Mouse (Mus musculus): Measurements from ENCODE around the gene Adam12.

Gene Adam12

GRCm38 (mm10) chr7:133879761-133880160 lies 352.2 kb downstream of the Adam12 start:
- DNase-seq (ENCODE audit: low read depth in 2 of 2, low spot score in 2 of 2), result no peak

- no peak for DNase-seq (ENCODE audit: low read depth in 2 of 2, low spot score in 2 of 2)
Measured at GRCm38 (mm10) chr7:133876646-133877342, 355.2 kb downstream of the Adam12 start.

- no peak for DNase-seq (ENCODE audit: low read depth in 2 of 2, low spot score in 2 of 2)
Measured at GRCm38 (mm10) chr7:133876139-133876538, 355.8 kb downstream of the Adam12 start.

DNA sequence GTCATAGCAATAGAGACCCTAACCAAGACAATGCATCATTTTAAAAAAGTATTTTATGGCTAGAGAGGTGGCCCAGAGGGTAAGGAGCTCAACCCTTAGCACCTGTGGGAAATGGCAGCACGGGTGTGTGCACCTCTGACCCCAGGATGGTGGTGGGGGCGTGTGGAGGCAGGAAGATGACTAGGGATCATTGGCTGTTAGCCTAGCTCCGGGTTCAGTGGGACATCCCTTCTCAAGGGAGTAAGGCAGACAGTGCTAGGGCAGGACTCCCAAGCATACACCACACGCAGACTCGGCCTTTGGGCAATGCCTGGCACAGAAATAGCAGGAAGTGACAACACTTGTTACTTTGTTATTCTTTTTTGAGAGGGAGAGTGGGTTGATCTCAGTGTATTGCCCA lies 359.2 kb downstream of the Adam12 start:
- DNase-seq (ENCODE audit: low read depth in 2 of 2, low spot score in 2 of 2), result no peak

GRCm38 (mm10) chr7:133870265-133870664 lies 361.7 kb downstream of the Adam12 start:
- DNase-seq (ENCODE audit: low read depth in 2 of 2, low spot score in 2 of 2), result no peak

- DNase-seq (ENCODE audit: low read depth in 2 of 2, low spot score in 2 of 2), result no peak
Measured at GRCm38 (mm10) chr7:133863684-133864083, 368.3 kb downstream of the Adam12 start.

DNA sequence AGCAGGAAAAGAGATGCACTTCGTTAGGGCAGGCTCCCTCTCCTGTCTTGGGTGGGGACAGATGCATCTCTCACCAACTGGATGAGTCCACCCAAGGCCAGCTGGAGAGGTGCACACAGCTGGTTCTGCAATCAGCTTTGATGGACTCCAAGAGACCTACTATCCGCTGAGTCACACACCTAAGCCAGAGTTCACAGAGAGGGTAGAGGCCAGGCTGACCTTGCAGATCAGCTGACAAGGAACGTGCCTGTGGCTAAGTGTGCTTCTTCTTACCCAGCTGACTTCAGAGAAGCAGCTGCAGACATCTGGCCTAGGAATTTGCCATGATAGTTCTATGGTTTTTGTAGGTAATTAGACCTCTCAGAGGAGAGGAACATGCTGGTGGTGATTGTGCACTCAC lies 368.8 kb downstream of the Adam12 start:
- DNase-seq (ENCODE audit: low read depth in 2 of 2, low spot score in 2 of 2), result no peak

GRCm38 (mm10) chr7:133862723-133863122 lies 369.2 kb downstream of the Adam12 start:
- DNase-seq (ENCODE audit: low read depth in 2 of 2, low spot score in 2 of 2), result no peak

DNA sequence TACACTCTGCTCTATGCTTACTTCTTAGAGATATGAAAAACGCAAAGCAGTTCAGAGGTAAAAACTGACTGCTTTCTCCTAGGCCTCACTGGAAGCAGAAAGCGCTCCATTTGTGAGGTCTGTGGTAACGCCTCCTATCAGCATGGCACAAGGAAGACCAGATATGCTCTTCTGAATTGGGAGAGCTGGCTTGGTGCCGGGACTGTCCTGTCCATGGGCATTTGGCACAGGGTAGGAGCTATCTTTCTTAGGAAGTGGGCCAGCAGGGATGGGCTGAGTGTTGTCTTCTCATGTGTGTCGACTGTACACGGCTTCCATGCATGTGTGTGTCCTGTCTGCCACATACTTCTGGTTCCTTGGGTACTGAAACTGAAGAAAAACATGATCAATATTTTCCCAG lies 369.7 kb downstream of the Adam12 start:
- no peak for DNase-seq (ENCODE audit: low read depth in 2 of 2, low spot score in 2 of 2)

DNA sequence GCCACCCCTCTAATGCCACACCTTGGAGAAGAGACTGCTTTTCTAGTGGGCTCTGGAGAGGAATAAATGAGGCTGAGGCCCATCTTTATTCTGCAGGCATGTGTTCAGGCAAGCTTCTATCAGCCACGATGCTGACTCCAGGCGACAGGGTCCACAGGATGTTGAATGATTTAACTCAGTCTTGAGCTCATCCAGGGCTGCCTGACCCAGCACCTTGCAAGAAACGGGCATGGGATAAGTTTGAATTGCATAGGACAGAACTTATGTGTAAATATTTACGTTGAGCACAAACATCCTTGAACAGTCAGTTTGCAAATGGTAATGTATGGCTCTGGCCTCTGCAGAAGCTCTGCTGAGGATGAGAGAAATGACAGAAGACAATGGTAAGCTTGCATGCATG lies 372.4 kb downstream of the Adam12 start:
- DNase-seq (ENCODE audit: low read depth in 2 of 2, low spot score in 2 of 2), result no peak

GRCm38 (mm10) chr7:133858506-133858905 lies 373.4 kb downstream of the Adam12 start:
- no peak for DNase-seq (ENCODE audit: low read depth in 2 of 2, low spot score in 2 of 2)

GRCm38 (mm10) chr7:133856278-133856677 lies 375.7 kb downstream of the Adam12 start:
- DNase-seq (ENCODE audit: low read depth in 2 of 2, low spot score in 2 of 2), result no peak

GRCm38 (mm10) chr7:133850735-133851134 lies 381.2 kb downstream of the Adam12 start:
- no peak for DNase-seq (ENCODE audit: low read depth in 2 of 2, low spot score in 2 of 2)

DNA sequence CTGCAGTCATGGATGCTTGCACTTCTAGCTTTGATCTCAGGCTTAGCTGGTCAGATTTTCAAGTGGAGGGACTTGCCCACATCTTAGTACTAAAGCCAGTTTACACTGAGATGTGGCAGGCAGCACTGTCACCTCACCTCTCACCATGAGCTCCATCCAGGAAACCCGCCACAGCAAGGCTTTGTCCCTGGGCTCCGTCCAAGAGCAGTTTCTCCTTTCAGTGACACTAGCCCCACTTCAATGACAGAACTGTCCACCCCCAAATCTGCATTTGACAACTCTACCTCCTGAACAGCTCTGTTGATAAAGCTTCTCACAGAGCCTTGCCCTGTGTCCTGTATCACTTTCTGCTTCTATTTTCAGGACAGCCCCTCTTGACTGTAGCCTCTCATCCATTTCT lies 383.8 kb downstream of the Adam12 start:
- DNase-seq (ENCODE audit: low read depth in 2 of 2, low spot score in 2 of 2), result no peak

GRCm38 (mm10) chr7:133847175-133847574 lies 384.8 kb downstream of the Adam12 start:
- DNase-seq (ENCODE audit: low read depth in 2 of 2, low spot score in 2 of 2), result no peak

DNA sequence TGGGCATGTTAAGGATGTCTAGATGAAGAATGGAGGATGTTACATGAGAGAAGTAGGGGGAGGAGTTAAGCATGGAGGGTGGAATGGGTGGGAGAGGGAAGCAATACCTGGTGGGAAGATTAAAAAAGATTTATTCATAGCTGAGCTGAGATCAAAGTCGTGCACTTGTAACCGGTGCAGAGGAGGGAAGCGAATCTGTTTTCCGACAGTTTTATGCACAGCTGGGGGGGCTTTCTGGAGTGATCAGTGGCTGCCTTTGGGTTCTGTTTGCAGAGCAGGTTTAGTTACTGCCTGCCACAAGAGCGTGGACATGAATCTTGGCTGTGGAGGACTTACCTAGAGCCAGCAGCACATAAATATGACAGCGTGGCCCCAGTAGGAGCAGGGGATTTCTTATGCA lies 389.9 kb downstream of the Adam12 start:
- no peak for DNase-seq (ENCODE audit: low read depth in 2 of 2, low spot score in 2 of 2)

DNA sequence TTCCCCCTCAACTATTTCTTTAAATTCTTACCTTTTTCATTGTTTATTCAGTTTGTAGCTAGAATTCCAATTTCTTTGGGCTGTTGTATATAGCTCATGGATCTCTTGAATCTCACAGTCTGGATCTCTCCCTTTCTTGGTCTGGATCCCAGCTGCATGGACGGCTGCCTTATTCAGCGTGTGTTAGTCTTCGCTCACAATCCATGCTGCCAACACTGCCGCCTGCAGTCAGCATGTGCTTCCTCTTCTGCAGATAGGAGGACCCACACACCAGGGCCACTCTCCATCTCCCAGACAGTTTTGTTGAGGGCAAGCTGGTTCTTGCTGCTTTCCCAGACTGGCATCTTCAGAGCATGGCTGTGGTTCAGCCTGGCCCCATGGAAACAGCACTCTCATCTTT lies 392.4 kb downstream of the Adam12 start:
- DNase-seq (ENCODE audit: low read depth in 2 of 2, low spot score in 2 of 2), result no peak
